Mouse (Mus musculus): ENCODE data around the gene 4930523C07Rik.

The 4930523C07Rik gene

GRCm38 (mm10) chr1:160046786-160047185 lies 2.6 kb downstream of the 4930523C07Rik start:
- DNase-seq, result no peak

GRCm38 (mm10) chr1:160047481-160047931 lies 3.3 kb downstream of the 4930523C07Rik start:
- DNase-seq, result no peak

GRCm38 (mm10) chr1:160049131-160049880 lies 5.1 kb downstream of the 4930523C07Rik start:
- DNase-seq, result no peak

GRCm38 (mm10) chr1:160050898-160051297 lies 6.7 kb downstream of the 4930523C07Rik start:
- DNase-seq, result no peak

- DNase-seq, result no peak
Observed at GRCm38 (mm10) chr1:160052556-160053315, 8.6 kb downstream of the 4930523C07Rik start.

- DNase-seq, result peak; percentile 19
Observed at GRCm38 (mm10) chr1:160053510-160054305, 9.5 kb downstream of the 4930523C07Rik start.

- DNase-seq, result no peak
Observed at GRCm38 (mm10) chr1:160054366-160055078, 10.3 kb downstream of the 4930523C07Rik start.

- peak; percentile 57 for DNase-seq
Observed at GRCm38 (mm10) chr1:160057657-160058056, 13.5 kb downstream of the 4930523C07Rik start.

- DNase-seq, result no peak
Observed at GRCm38 (mm10) chr1:160059908-160060307, 15.7 kb downstream of the 4930523C07Rik start.

- no peak for DNase-seq
Observed at GRCm38 (mm10) chr1:160060542-160060941, 16.4 kb downstream of the 4930523C07Rik start.

GRCm38 (mm10) chr1:160061321-160061720 lies 17.1 kb downstream of the 4930523C07Rik start:
- DNase-seq, result no peak

- peak; percentile 37 for DNase-seq
Observed at GRCm38 (mm10) chr1:160061725-160062366, 17.7 kb downstream of the 4930523C07Rik start.

- DNase-seq, result no peak
Observed at GRCm38 (mm10) chr1:160064547-160065144, 20.5 kb downstream of the 4930523C07Rik start.

GRCm38 (mm10) chr1:160078882-160079661 lies 34.9 kb downstream of the 4930523C07Rik start:
- peak; percentile 46 for DNase-seq

- DNase-seq, result peak; percentile 75
Observed at GRCm38 (mm10) chr1:160080800-160081436, 36.7 kb downstream of the 4930523C07Rik start.

- no peak for DNase-seq
Observed at GRCm38 (mm10) chr1:160082647-160083046, 38.5 kb downstream of the 4930523C07Rik start.

- DNase-seq, result no peak
Observed at GRCm38 (mm10) chr1:160084239-160084638, 40.1 kb downstream of the 4930523C07Rik start.

- DNase-seq, result no peak
Observed at GRCm38 (mm10) chr1:160086651-160087050, 42.5 kb downstream of the 4930523C07Rik start.

- DNase-seq, result no peak
Observed at GRCm38 (mm10) chr1:160099659-160100302, 55.6 kb downstream of the 4930523C07Rik start.

- DNase-seq, result no peak
Observed at GRCm38 (mm10) chr1:160100996-160101395, 56.8 kb downstream of the 4930523C07Rik start.

All from kidney, adult 9 months (tissue).